Mouse (Mus musculus) forebrain, embryonic 10.5 days (tissue): ENCODE data around the gene Abat. TPM values are rescaled to one million over a fixed set of nuclear protein-coding genes. Genes with fewer than 3 reads are reported as not detected.

Experiments
- DNase-seq: peaks from one replicate; pipeline ENCODE4 v3.0.0-alpha.2; 2017; ENCODE audit warnings: low spot score; ENCODE audit errors: extremely low spot score
- H3K27ac ChIP-seq: fragments of 300-500 bp; sonication (generic); 2 replicates; pipeline ENCODE4 v1.5.1; 2016; ENCODE audit warnings: mild to moderate bottlenecking
- H3K27me3 ChIP-seq: fragments of 300-500 bp; sonication (generic); 2 replicates; pipeline ENCODE4 v1.6.1; 2016; ENCODE audit warnings: mild to moderate bottlenecking; ENCODE audit not compliant: poor library complexity, severe bottlenecking
- H3K36me3 ChIP-seq: fragments of 300-500 bp; sonication (generic); replicated peaks from 2 replicates; pipeline ENCODE4 v1.6.1; 2016; ENCODE audit warnings: mild to moderate bottlenecking, moderate library complexity
- H3K4me1 ChIP-seq: fragments of 300-500 bp; sonication (generic); 2 replicates; pipeline ENCODE4 v1.6.1; 2016
- H3K4me3 ChIP-seq: fragments of 300-500 bp; sonication (generic); 2 replicates; pipeline ENCODE4 v1.5.1; 2016; ENCODE audit warnings: mild to moderate bottlenecking, moderate library complexity
- H3K9me3 ChIP-seq: fragments of 300-500 bp; sonication (generic); 2 replicates; pipeline ENCODE4 v1.6.1; 2016; ENCODE audit warnings: mild to moderate bottlenecking, moderate library complexity
- WGBS: fragments of 180-500 bp; shearing (Covaris S2); methylation state at CpG from one replicate; pipeline ENCODE4 v1.1.7; 2016; 5-methylcytosine and 5-hydroxymethylcytosine counted together
- polyA plus RNA-seq: library from polyadenylated mRNA; unstranded; fragments of >200 nt; fragmentation: Nextera tagmentation; extraction: Ambion mirVana; gene quantifications from 2 replicates; pipeline ENCODE4 v1.2.1, GENCODE M21; 2016

Abat gene
- polyA plus RNA-seq, 1 experiment from 2014 or later, result 16.2 TPM

- DNase-seq, result no peak
- H3K9me3 ChIP-seq, result no peaks in the 10 kb centered on the region
- H3K4me3 ChIP-seq, result no peak overlapping the region
- H3K27me3 ChIP-seq, result peaks cover 18% of the 10 kb centered on the region
- H3K4me1 ChIP-seq, result peaks cover 40% of the 10 kb centered on the region
- H3K27ac ChIP-seq, result peak overlapping the region; percentile 65
- H3K36me3 ChIP-seq, result no peaks in the 10 kb centered on the region
- 94% methylated on average over 2 of the region's 2 CpGs for WGBS
These were observed 52.3 kb downstream of the Abat start for GRCm38 (mm10) chr16:8565539-8565938.

- Histone ChIP-seq H3K27me3 (peaks cover 18% of the 10 kb centered on the region), H3K4me3 (no peak overlapping the region), H3K4me1 (peaks cover 40% of the 10 kb centered on the region), H3K9me3 (no peaks in the 10 kb centered on the region), H3K36me3 (no peaks in the 10 kb centered on the region), H3K27ac (peak overlapping the region; percentile 65)
- WGBS, result 18% methylated on average over 3 of the region's 3 CpGs
- peak; percentile 68 for DNase-seq
These were observed 53.0 kb downstream of the Abat start for GRCm38 (mm10) chr16:8566115-8566711.

- H3K4me1 ChIP-seq, result peaks cover 47% of the 10 kb centered on the region
- no peaks in the 10 kb centered on the region for H3K36me3 ChIP-seq
- H3K27me3 ChIP-seq, result no peaks in the 10 kb centered on the region
- no peaks in the 10 kb centered on the region for H3K9me3 ChIP-seq
- no peak for DNase-seq
- no peak overlapping the region for H3K4me3 ChIP-seq
- no peak overlapping the region for H3K27ac ChIP-seq
- 93% methylated on average over 7 of the region's 7 CpGs for WGBS
These were observed 55.7 kb downstream of the Abat start for GRCm38 (mm10) chr16:8568881-8569280.

GRCm38 (mm10) chr16:8570336-8570735 lies 57.1 kb downstream of the Abat start:
- no peak overlapping the region for H3K27ac ChIP-seq
- H3K4me1 ChIP-seq, result peaks cover 49% of the 10 kb centered on the region
- no peaks in the 10 kb centered on the region for H3K9me3 ChIP-seq
- no peaks in the 10 kb centered on the region for H3K36me3 ChIP-seq
- no peak overlapping the region for H3K4me3 ChIP-seq
- 93% methylated on average over 12 of the region's 12 CpGs for WGBS
- H3K27me3 ChIP-seq, result no peaks in the 10 kb centered on the region
- no peak for DNase-seq

- Histone ChIP-seq H3K27me3 (no peaks in the 10 kb centered on the region), H3K4me3 (no peak overlapping the region), H3K27ac (no peak overlapping the region), H3K9me3 (no peaks in the 10 kb centered on the region), H3K4me1 (peaks cover 41% of the 10 kb centered on the region), H3K36me3 (no peaks in the 10 kb centered on the region)
- WGBS, result 89% methylated on average over 11 of the region's 11 CpGs
- DNase-seq, result no peak
These were observed 57.8 kb downstream of the Abat start for GRCm38 (mm10) chr16:8570901-8571615.

- Histone ChIP-seq H3K9me3 (no peaks in the 10 kb centered on the region), H3K36me3 (no peaks in the 10 kb centered on the region), H3K4me1 (peaks cover 23% of the 10 kb centered on the region), H3K27ac (no peak overlapping the region), H3K27me3 (no peaks in the 10 kb centered on the region), H3K4me3 (no peak overlapping the region)
- DNase-seq, result peak; percentile 11
- 74% methylated on average over 4 of the region's 4 CpGs for WGBS
These were observed 59.8 kb downstream of the Abat start for GRCm38 (mm10) chr16:8573041-8573440.

- no peak overlapping the region for H3K27ac ChIP-seq
- no peaks in the 10 kb centered on the region for H3K27me3 ChIP-seq
- 36% methylated on average over 3 of the region's 3 CpGs for WGBS
- H3K4me3 ChIP-seq, result no peak overlapping the region
- no peaks in the 10 kb centered on the region for H3K9me3 ChIP-seq
- peak; percentile 22 for DNase-seq
- no peaks in the 10 kb centered on the region for H3K36me3 ChIP-seq
- H3K4me1 ChIP-seq, result peaks cover 16% of the 10 kb centered on the region
These were observed 60.5 kb downstream of the Abat start for GRCm38 (mm10) chr16:8573751-8574150.

GRCm38 (mm10) chr16:8574316-8574715 lies 61.1 kb downstream of the Abat start:
- Histone ChIP-seq H3K4me1 (peaks cover 14% of the 10 kb centered on the region), H3K4me3 (no peak overlapping the region), H3K27ac (no peak overlapping the region), H3K27me3 (no peaks in the 10 kb centered on the region), H3K36me3 (no peaks in the 10 kb centered on the region), H3K9me3 (no peaks in the 10 kb centered on the region)
- DNase-seq, result no peak
- 95% methylated on average over 11 of the region's 11 CpGs for WGBS

GRCm38 (mm10) chr16:8576111-8576510 lies 62.9 kb downstream of the Abat start:
- H3K27ac ChIP-seq, result no peak overlapping the region
- H3K4me3 ChIP-seq, result no peak overlapping the region
- 83% methylated on average over 3 of the region's 3 CpGs for WGBS
- H3K36me3 ChIP-seq, result no peaks in the 10 kb centered on the region
- H3K9me3 ChIP-seq, result no peaks in the 10 kb centered on the region
- no peaks in the 10 kb centered on the region for H3K27me3 ChIP-seq
- H3K4me1 ChIP-seq, result peaks cover 14% of the 10 kb centered on the region
- no peak for DNase-seq

- no peak overlapping the region for H3K27ac ChIP-seq
- no peak overlapping the region for H3K4me3 ChIP-seq
- no peaks in the 10 kb centered on the region for H3K27me3 ChIP-seq
- H3K9me3 ChIP-seq, result no peaks in the 10 kb centered on the region
- no peaks in the 10 kb centered on the region for H3K36me3 ChIP-seq
- WGBS, result 74% methylated on average over 3 of the region's 3 CpGs
- H3K4me1 ChIP-seq, result peaks cover 14% of the 10 kb centered on the region
- DNase-seq, result no peak
These were observed 63.7 kb downstream of the Abat start for GRCm38 (mm10) chr16:8576901-8577300.

- H3K27me3 ChIP-seq, result no peaks in the 10 kb centered on the region
- peaks cover 4% of the 10 kb centered on the region; the same call in 1 of the 2 replicates for H3K36me3 ChIP-seq
- peaks cover 6% of the 10 kb centered on the region; the same call in 1 of the 2 replicates for H3K9me3 ChIP-seq
- 81% methylated on average over 4 of the region's 4 CpGs for WGBS
- DNase-seq, result no peak
- H3K27ac ChIP-seq, result no peak overlapping the region
- H3K4me1 ChIP-seq, result peaks cover 7% of the 10 kb centered on the region
- H3K4me3 ChIP-seq, result no peak overlapping the region
These were observed 65.1 kb downstream of the Abat start for GRCm38 (mm10) chr16:8578326-8578725.

GRCm38 (mm10) chr16:8579546-8579945 lies 66.3 kb downstream of the Abat start:
- Histone ChIP-seq H3K9me3 (peaks cover 6% of the 10 kb centered on the region; the same call in 1 of the 2 replicates), H3K36me3 (peaks cover 4% of the 10 kb centered on the region; the same call in 1 of the 2 replicates), H3K27me3 (no peaks in the 10 kb centered on the region), H3K4me1 (peaks cover 3% of the 10 kb centered on the region; the same call in 1 of the 2 replicates), H3K27ac (no peak overlapping the region), H3K4me3 (no peak overlapping the region)
- 78% methylated on average over 5 of the region's 5 CpGs for WGBS
- DNase-seq, result no peak

- Histone ChIP-seq H3K27me3 (no peaks in the 10 kb centered on the region), H3K36me3 (peaks cover 4% of the 10 kb centered on the region; the same call in 1 of the 2 replicates), H3K9me3 (peaks cover 6% of the 10 kb centered on the region; the same call in 1 of the 2 replicates), H3K27ac (no peak overlapping the region), H3K4me1 (peaks cover 3% of the 10 kb centered on the region; the same call in 1 of the 2 replicates), H3K4me3 (no peak overlapping the region)
- no peak for DNase-seq
- 93% methylated on average over 6 of the region's 6 CpGs for WGBS
These were observed 68.5 kb downstream of the Abat start for GRCm38 (mm10) chr16:8581661-8582239.
